Mouse (Mus musculus) lung, postnatal 4 days (tissue): ENCODE data around the gene Hist2h4.
"Not testable (repeated sequence)": the region's sequence is repeated elsewhere in the genome, so short reads cannot be mapped to it uniquely, and the experiment has no call there.

ENCODE experiments used
- DNase-seq, 2 experiments: peaks; one replicate each; pipeline ENCODE4 v3.0.0; 2021

Hist2h4 gene

DNA sequence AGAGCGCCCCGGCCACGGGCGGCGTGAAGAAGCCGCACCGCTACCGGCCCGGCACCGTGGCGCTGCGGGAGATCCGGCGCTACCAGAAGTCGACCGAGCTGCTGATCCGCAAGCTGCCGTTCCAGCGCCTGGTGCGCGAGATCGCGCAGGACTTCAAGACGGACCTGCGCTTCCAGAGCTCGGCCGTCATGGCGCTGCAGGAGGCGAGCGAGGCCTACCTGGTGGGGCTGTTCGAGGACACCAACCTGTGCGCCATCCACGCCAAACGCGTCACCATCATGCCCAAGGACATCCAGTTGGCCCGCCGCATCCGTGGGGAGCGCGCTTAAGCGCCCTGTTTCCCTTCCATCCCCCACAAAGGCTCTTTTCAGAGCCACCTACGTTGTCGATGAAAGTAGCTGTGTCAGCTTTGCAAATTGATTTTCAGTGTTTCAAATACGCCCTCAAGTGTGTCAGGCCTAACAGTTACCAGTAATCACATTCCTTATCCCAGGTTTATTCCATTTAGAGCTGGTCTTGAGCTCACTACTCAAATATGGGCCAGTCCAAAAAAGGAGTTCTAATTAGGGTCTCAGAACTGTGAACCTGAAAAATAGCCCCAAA is 5.8 kb upstream of the Hist2h4 start:
- not testable (repeated sequence) for DNase-seq

- peak; percentile 84 to 87 for DNase-seq
Measured at GRCm38 (mm10) chr3:96268051-96268775, 5.1 kb upstream of the Hist2h4 start, which contains the start of gene Hist2h3b. TSS of gene Hist2h3b (plus strand) at chr3:96268654.

DNA sequence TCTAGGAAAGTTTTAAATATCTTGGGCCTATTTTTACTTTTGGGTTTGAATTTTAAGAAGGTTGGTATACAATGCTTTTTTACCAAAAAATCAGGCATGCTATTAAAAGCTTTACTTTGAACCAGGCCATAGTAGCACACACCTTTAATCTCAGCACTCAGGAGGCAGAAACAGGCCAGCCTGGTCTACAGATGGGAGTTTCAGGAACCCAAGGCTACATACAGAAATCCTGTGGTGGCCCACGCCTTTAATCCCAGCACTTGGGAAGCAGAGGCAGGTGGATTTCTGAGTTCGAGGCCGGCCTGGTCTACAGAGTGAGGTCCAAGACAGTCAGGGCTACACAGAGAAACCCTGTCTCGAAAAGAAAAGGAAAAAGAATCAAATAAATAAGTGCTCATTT is 4.4 kb upstream of the Hist2h4 start:
- DNase-seq, result no peak

DNA sequence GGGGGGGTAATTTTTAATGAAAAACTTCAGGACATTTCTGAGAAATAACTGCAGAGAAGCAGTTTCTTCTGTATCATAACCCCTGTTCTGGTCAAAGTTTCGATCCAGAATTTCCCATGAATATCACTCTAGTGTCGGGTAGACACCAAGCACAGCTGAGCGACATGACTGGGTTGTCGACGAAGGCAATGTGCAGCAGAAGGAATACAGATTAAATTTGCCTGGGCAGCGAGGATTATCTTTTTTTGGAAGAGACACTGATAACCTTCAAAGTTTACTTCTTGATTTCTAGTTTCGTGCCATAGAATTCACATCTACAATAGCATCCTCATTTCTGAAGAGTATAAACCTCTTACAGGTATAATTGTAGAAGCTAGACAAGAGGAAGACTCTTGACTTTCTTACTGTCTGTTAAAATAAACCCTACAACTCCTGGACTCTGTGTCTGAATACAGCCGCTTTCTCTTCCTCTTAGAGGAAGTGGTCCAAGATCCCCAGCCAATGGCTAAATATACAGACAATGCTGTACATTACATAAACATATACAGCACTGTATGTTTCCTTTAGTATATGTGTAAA is 3.1 kb upstream of the Hist2h4 start:
- DNase-seq, result no peak

DNA sequence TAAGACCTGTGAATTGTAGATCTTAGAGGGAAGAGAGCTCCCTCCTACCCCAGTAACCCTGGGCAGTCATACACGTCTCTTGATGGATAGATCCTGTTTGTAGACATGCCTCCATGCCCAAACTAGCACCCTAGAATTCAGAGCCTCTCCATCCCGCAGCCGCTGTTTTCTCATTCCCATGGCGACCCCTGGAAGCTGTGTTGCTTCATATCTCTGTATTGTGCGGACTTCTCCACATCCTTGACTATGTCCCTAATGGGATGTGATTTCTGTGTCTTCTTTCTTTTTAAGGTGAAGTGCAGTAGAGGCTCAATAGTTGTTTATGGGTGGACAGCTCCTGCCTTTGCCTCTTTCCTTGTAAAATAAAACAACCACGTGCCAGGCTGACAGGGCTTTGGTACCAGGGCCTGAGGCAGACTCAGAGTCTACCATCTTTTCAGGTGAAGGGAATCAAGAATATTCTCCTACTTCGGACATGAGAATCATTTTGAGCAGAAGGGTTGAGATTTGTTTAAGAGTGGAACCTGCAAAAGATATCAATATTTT is 1.4 kb upstream of the Hist2h4 start:
- no peak for DNase-seq

- peak; percentile 52 to 65 for DNase-seq
Measured at GRCm38 (mm10) chr3:96263558-96264403, 670 bp upstream of the Hist2h4 start.

DNA sequence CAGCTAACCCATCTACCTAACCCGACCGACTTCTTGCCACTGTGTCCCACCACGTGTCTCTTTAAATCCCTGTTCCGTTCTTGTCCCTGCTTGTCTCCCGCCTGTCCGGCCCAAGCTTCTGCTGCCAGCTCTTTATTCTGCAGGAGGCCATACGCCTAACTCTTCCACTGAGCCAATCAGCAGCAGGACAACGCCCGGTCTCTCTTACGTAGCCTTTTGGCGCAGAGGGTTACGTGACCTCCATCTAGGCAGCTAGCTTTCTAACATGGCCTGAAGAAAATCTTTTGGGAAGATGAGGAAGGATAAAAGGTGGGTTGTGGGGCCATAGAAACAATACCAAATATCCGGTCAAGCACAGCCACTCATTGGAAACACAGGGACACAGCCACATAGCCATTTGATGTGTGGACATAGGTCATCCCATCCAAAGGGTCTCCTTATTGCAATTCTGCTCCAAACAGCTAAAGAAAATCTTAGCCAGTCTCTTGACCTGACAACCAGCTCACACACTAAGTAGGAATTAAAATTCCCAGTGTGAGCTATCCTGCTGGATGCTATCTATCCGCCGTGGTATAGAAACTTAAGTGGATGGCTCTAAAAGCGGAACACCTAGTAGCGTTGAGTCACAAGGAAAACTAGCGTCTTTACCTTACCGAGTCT is 765 bp downstream of the Hist2h4 start:
- DNase-seq, result peak; percentile 84 to 90

- DNase-seq, result no peak
Measured at GRCm38 (mm10) chr3:96261623-96262022, 1.5 kb downstream of the Hist2h4 start.

GRCm38 (mm10) chr3:96260220-96260619 is 2.9 kb downstream of the Hist2h4 start:
- DNase-seq, result no peak

DNA sequence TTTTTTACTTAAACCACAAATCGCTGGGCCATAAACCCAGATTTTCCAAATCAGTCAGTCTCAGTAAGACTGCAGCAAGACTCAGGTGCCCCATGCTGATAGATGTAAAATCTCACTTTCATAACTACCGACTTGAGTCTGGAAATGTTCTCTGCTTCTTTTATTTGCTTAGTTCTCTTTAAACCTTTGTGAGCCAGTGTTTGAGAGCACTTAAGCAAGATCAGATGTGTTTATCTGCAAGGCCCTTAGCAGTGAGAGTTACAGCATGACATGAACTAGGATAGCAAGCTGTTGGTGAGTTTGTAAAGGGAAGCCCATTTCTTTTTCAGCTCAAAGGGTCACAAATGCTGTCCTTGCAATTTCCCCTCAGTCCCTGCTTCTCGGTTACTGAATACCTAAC is 5.9 kb downstream of the Hist2h4 start:
- DNase-seq, result no peak

GRCm38 (mm10) chr3:96255926-96256593 is 7.1 kb downstream of the Hist2h4 start:
- DNase-seq, result peak in 1 of 2 experiments; percentile 23

- no peak for DNase-seq
Measured at GRCm38 (mm10) chr3:96254683-96255355, 8.3 kb downstream of the Hist2h4 start.

DNA sequence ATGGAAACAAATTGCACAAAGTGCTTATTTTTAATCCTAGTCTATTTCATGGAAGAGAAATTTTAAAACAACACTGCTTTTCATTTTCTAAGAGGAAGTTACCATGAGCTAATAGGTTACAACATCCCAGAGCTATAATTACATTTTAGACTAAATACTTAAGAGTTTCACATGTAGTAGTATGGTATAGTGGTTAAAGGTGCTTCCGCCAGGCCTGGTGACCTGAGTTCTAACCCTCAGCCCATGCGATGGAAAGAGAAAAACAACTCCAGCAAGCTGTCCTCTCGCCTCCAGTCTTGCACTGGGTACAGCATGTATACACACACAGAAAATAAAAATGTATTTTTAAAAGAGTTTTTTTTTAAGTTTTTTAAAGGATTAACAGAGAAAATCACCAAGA is 11.3 kb downstream of the Hist2h4 start:
- no peak for DNase-seq

- DNase-seq, result no peak
Measured at GRCm38 (mm10) chr3:96250890-96251289, 12.2 kb downstream of the Hist2h4 start.

GRCm38 (mm10) chr3:96249034-96249345 is 14.1 kb downstream of the Hist2h4 start:
- no peak for DNase-seq

DNA sequence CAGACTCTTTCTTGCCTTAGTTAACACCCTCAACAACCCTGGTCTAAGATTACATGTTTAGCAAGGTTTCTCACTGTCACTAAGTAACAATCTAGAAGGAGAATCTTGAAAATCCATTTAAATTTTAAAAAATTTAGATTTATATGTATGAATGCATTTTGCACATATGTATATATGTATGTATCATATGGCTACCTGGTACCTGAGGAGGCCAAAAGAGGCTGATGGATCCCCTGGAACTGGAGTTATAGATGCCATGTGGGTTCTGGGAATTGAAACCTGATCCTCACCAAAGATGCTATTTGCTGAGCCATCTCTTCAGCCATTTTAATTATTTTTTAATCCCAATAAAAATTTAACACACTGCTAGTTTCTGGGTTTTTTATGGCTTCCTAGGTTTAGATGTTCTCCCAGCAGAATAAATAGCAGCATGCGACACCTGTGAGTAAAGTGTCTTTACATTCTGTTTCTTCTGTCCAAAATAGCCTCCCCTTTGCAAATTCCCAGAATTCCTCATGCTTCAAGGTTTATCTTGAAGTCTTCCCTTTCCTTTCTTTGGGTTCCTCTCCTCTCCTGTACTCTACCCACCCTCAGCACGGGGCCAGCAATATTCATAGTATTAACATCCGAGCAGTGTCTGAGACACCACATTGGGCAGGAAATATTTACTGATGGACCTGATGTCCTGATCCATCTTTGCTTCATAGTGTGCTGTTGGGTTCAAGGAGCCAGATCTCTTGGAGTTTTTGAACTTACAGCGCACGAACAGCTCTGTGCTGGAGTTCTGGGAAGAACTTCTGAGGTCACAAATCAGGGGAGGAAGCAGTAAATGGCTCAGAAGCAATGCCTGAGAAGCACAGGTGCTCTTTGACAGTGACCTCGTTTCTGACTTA is 14.7 kb downstream of the Hist2h4 start:
- DNase-seq, result no peak

- DNase-seq, result no peak
Measured at GRCm38 (mm10) chr3:96247356-96248140, 15.6 kb downstream of the Hist2h4 start.

- DNase-seq, result peak in 1 of 2 experiments; percentile 56
Measured at GRCm38 (mm10) chr3:96246427-96246856, 16.7 kb downstream of the Hist2h4 start, which contains the start of gene Hist2h3c1. TSS of gene Hist2h3c1 (plus strand) at chr3:96246685.

DNA sequence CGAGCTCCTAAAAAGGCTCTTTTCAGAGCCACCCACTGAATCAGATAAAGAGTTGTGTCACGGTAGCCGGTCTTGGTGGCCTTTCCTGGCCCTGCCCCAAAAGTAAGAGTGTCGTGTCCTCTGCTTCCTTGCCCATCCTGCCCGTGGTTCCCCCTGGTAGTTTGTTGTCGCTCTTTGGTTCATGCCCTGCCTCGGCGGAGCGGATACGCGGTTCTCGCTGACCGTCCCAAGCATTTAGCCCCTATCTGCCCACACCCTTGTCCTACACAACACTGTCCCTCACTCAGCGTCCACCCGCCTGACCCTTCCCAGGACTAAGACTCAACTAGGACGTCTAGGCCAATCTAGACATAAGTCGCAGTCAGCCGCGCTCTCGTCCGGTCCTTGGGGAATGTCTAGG is 17.1 kb downstream of the Hist2h4 start:
- not testable (repeated sequence) for DNase-seq
